Mouse (Mus musculus) liver, embryonic 13.5 days (tissue): ENCODE data around the gene Slc17a7. TPM values are rescaled to one million over a fixed set of nuclear protein-coding genes. Genes with fewer than 3 reads are reported as not detected.
A peak's percentile ranks its signal among the peaks of the same experiment; 100 is the strongest.
"Not testable (repeated sequence)": the region's sequence is repeated elsewhere in the genome, so short reads cannot be mapped to it uniquely, and the experiment has no call there.

ENCODE experiments used
- ATAC-seq: fragments of 200-750 bp; cut with Nextera tagmentation; 2 replicates; pipeline ENCODE4 v1.8.0; 2017; ENCODE audit warnings: low read depth, mild to moderate bottlenecking, moderate number of reproducible peaks, moderate library complexity
- DNase-seq: peaks from one replicate; pipeline ENCODE4 v3.0.0; 2022
- H3K27ac ChIP-seq: fragments of 300-500 bp; sonication (generic); 2 replicates; pipeline ENCODE4 v1.5.1; 2015; ENCODE audit warnings: moderate library complexity, mild to moderate bottlenecking, inconsistent platforms
- H3K27me3 ChIP-seq: fragments of 300-500 bp; sonication (generic); 2 replicates; pipeline ENCODE4 v1.6.1; 2015; ENCODE audit warnings: mild to moderate bottlenecking, inconsistent platforms
- H3K36me3 ChIP-seq: fragments of 300-500 bp; sonication (generic); 2 replicates; pipeline ENCODE4 v1.6.1; 2015; ENCODE audit warnings: mild to moderate bottlenecking, inconsistent platforms
- H3K4me1 ChIP-seq: fragments of 300-500 bp; sonication (generic); replicated peaks from 2 replicates; pipeline ENCODE4 v1.6.1; 2015; ENCODE audit warnings: inconsistent platforms
- H3K4me2 ChIP-seq: fragments of 300-500 bp; sonication (generic); 2 replicates; pipeline ENCODE4 v1.6.1; 2015; ENCODE audit warnings: inconsistent platforms, mild to moderate bottlenecking, moderate library complexity
- H3K4me3 ChIP-seq: fragments of 300-500 bp; sonication (generic); replicated peaks from 2 replicates; pipeline ENCODE4 v1.5.1; 2015; ENCODE audit warnings: mild to moderate bottlenecking, inconsistent platforms
- H3K9ac ChIP-seq: fragments of 300-500 bp; sonication (generic); 2 replicates; pipeline ENCODE4 v1.6.1; 2015; ENCODE audit warnings: mild to moderate bottlenecking, inconsistent platforms
- H3K9me3 ChIP-seq: fragments of 300-500 bp; sonication (generic); replicated peaks from 2 replicates; pipeline ENCODE4 v1.6.1; 2016; ENCODE audit warnings: inconsistent platforms
- WGBS: fragments of 180-500 bp; shearing (Covaris S2); methylation state at CpG from one replicate; pipeline ENCODE4 v1.1.7; 2015; ENCODE audit not compliant: insufficient replicate concordance; 5-methylcytosine and 5-hydroxymethylcytosine counted together
- polyA plus RNA-seq: library from polyadenylated mRNA; unstranded; fragments of >200 nt; fragmentation: Nextera tagmentation; extraction: Ambion mirVana; gene quantifications from 2 replicates; pipeline ENCODE4 v1.2.1, GENCODE M21; 2015

Gene Slc17a7
- polyA plus RNA-seq, 1 experiment from 2014 or later, result not detected

GRCm38 (mm10) chr7:45147899-45148298, 15.8 kb upstream of the Slc17a7 start:
- Histone ChIP-seq H3K36me3 (peaks cover 48% of the 10 kb centered on the region), H3K9ac (no peak overlapping the region), H3K9me3 (no peaks in the 10 kb centered on the region), H3K4me1 (peaks cover 32% of the 10 kb centered on the region), H3K4me3 (no peak overlapping the region), H3K27ac (no peak overlapping the region), H3K4me2 (no peak overlapping the region), H3K27me3 (no peaks in the 10 kb centered on the region)
- ATAC-seq (peak; percentile 33; the same call in 1 of the 2 replicates), DNase-seq (no peak)
- 80% methylated on average over 11 of the region's 11 CpGs for WGBS

- Histone ChIP-seq H3K9ac (no peak overlapping the region), H3K9me3 (no peaks in the 10 kb centered on the region), H3K4me2 (no peak overlapping the region), H3K36me3 (peaks cover 42% of the 10 kb centered on the region), H3K4me3 (no peak overlapping the region), H3K27ac (no peak overlapping the region; the same call in 1 of the 2 replicates), H3K4me1 (peaks cover 37% of the 10 kb centered on the region), H3K27me3 (no peaks in the 10 kb centered on the region)
- DNase-seq (no peak), ATAC-seq (no peak)
- 61% methylated on average over 4 of the region's 4 CpGs for WGBS
Measured at GRCm38 (mm10) chr7:45148534-45149098, 15.1 kb upstream of the Slc17a7 start.

- Histone ChIP-seq H3K27me3 (no peaks in the 10 kb centered on the region), H3K9ac (no peak overlapping the region), H3K36me3 (peaks cover 32% of the 10 kb centered on the region), H3K4me3 (no peak overlapping the region), H3K4me1 (peaks cover 40% of the 10 kb centered on the region), H3K4me2 (no peak overlapping the region), H3K9me3 (no peaks in the 10 kb centered on the region), H3K27ac (no peak overlapping the region)
- ATAC-seq, result no peak
- DNase-seq, result no peak
- WGBS, result 75% methylated on average over 6 of the region's 6 CpGs
Measured at GRCm38 (mm10) chr7:45149545-45149944, 14.2 kb upstream of the Slc17a7 start.

GRCm38 (mm10) chr7:45150321-45150720, 13.4 kb upstream of the Slc17a7 start:
- DNase-seq (no peak), ATAC-seq (no peak)
- Histone ChIP-seq H3K27me3 (no peaks in the 10 kb centered on the region), H3K4me2 (no peak overlapping the region), H3K27ac (no peak overlapping the region), H3K9ac (no peak overlapping the region; the same call in 1 of the 2 replicates), H3K4me1 (peaks cover 47% of the 10 kb centered on the region), H3K36me3 (peaks cover 25% of the 10 kb centered on the region), H3K9me3 (no peaks in the 10 kb centered on the region), H3K4me3 (no peak overlapping the region)
- 74% methylated on average over 4 of the region's 4 CpGs for WGBS

GRCm38 (mm10) chr7:45151303-45151702, 12.4 kb upstream of the Slc17a7 start:
- Histone ChIP-seq H3K4me1 (peaks cover 51% of the 10 kb centered on the region), H3K9ac (no peak overlapping the region), H3K9me3 (no peaks in the 10 kb centered on the region), H3K27ac (no peak overlapping the region), H3K36me3 (peaks cover 15% of the 10 kb centered on the region), H3K27me3 (no peaks in the 10 kb centered on the region), H3K4me2 (no peak overlapping the region), H3K4me3 (no peak overlapping the region)
- DNase-seq (no peak), ATAC-seq (no peak)
- WGBS, result 65% methylated on average over 11 of the region's 11 CpGs

- peak overlapping the region; percentile 85 for H3K4me2 ChIP-seq
- H3K27ac ChIP-seq, result not testable (repeated sequence)
Measured at GRCm38 (mm10) chr7:45153052-45153451, 10.7 kb upstream of the Slc17a7 start.

GRCm38 (mm10) chr7:45153586-45153985, 10.2 kb upstream of the Slc17a7 start:
- Histone ChIP-seq H3K9me3 (no peaks in the 10 kb centered on the region), H3K4me1 (peaks cover 40% of the 10 kb centered on the region), H3K36me3 (peaks cover 7% of the 10 kb centered on the region), H3K4me2 (peak overlapping the region; percentile 85), H3K27me3 (no peaks in the 10 kb centered on the region), H3K27ac (peak overlapping the region; percentile 84), H3K9ac (peak overlapping the region; percentile 82), H3K4me3 (peak overlapping the region; percentile 70)
- DNase-seq, result no peak
- ATAC-seq, result no peak
- WGBS, result 4% methylated on average over 5 of the region's 5 CpGs

More at GRCm38 (mm10) chr7:45153052-45153451, 10.7 kb upstream of the Slc17a7 start:
- WGBS, result 71% methylated on average over 2 of the region's 2 CpGs
- not testable (repeated sequence) for H3K9ac ChIP-seq, H3K4me3 ChIP-seq, H3K27me3 ChIP-seq, DNase-seq, ATAC-seq, H3K9me3 ChIP-seq
- Histone ChIP-seq H3K36me3 (peaks cover 10% of the 10 kb centered on the region), H3K4me1 (peaks cover 45% of the 10 kb centered on the region)

- Histone ChIP-seq H3K27ac (peak within 1 kb of the TSS; percentile 84), H3K27me3 (no peaks in the 10 kb centered on the region), H3K36me3 (peaks cover 10% of the 10 kb centered on the region), H3K4me1 (peaks cover 35% of the 10 kb centered on the region), H3K4me3 (peak within 1 kb of the TSS; percentile 70), H3K9me3 (no peaks in the 10 kb centered on the region), H3K4me2 (peak within 1 kb of the TSS; percentile 85), H3K9ac (peak within 1 kb of the TSS; percentile 82)
- DNase-seq, result peak; percentile 95
- ATAC-seq, result peak; percentile 92
- 2% methylated on average over 69 of the region's 69 CpGs for WGBS
Measured at GRCm38 (mm10) chr7:45154096-45154992, 9.4 kb upstream of the Slc17a7 start, which contains the start of the genes Pih1d1 and Aldh16a1. Gene Pih1d1 (plus strand): TSS chr7:45154303. Gene Aldh16a1 (minus strand): TSS chr7:45154584.

- Histone ChIP-seq H3K4me3 (peak overlapping the region; percentile 70), H3K27ac (peak overlapping the region; percentile 84), H3K36me3 (peaks cover 17% of the 10 kb centered on the region), H3K9me3 (no peaks in the 10 kb centered on the region), H3K4me2 (peak overlapping the region; percentile 85), H3K9ac (peak overlapping the region; percentile 82; the same call in 1 of the 2 replicates), H3K27me3 (no peaks in the 10 kb centered on the region), H3K4me1 (peaks cover 33% of the 10 kb centered on the region)
- DNase-seq, result peak; percentile 67
- 63% methylated on average over 12 of the region's 12 CpGs for WGBS
- peak; percentile 6 for ATAC-seq
Measured at GRCm38 (mm10) chr7:45154993-45155514, 8.7 kb upstream of the Slc17a7 start.

GRCm38 (mm10) chr7:45155590-45155989, 8.2 kb upstream of the Slc17a7 start:
- ATAC-seq (no peak), DNase-seq (no peak)
- Histone ChIP-seq H3K4me2 (no peak overlapping the region), H3K9ac (no peak overlapping the region; the same call in 1 of the 2 replicates), H3K4me1 (peaks cover 28% of the 10 kb centered on the region), H3K9me3 (no peaks in the 10 kb centered on the region), H3K4me3 (no peak overlapping the region), H3K27ac (peak overlapping the region; percentile 84; the same call in 1 of the 2 replicates), H3K36me3 (peaks cover 22% of the 10 kb centered on the region), H3K27me3 (no peaks in the 10 kb centered on the region)
- 74% methylated on average over 9 of the region's 9 CpGs for WGBS

GRCm38 (mm10) chr7:45156206-45156605, 7.5 kb upstream of the Slc17a7 start:
- no peak overlapping the region for H3K27ac ChIP-seq
- H3K27me3 ChIP-seq, result no peaks in the 10 kb centered on the region
- H3K4me1 ChIP-seq, result peaks cover 22% of the 10 kb centered on the region
- 83% methylated on average over 15 of the region's 15 CpGs for WGBS
- DNase-seq (no peak), ATAC-seq (no peak)
- H3K4me3 ChIP-seq, result no peak overlapping the region
- no peaks in the 10 kb centered on the region for H3K9me3 ChIP-seq
- H3K4me2 ChIP-seq, result no peak overlapping the region
- peaks cover 25% of the 10 kb centered on the region for H3K36me3 ChIP-seq
- H3K9ac ChIP-seq, result no peak overlapping the region
